Mouse (Mus musculus) midbrain, embryonic 12.5 days (tissue): Measurements from ENCODE around the gene Gm10337. TPM values are rescaled to one million over a fixed set of nuclear protein-coding genes. Genes with fewer than 3 reads are reported as not detected.
A peak's percentile ranks its signal among the peaks of the same experiment; 100 is the strongest.

Source experiments
- ATAC-seq: fragments of 200-750 bp; cut with Nextera tagmentation; 2 replicates; pipeline ENCODE4 v1.8.0; 2017; ENCODE audit warnings: low read depth, moderate TSS enrichment, moderate library complexity; ENCODE audit not compliant: low FRiP score
- H3K27ac ChIP-seq: fragments of 300-500 bp; sonication (generic); replicated peaks from 2 replicates; pipeline ENCODE4 v1.5.1; 2016; ENCODE audit warnings: mild to moderate bottlenecking
- H3K27me3 ChIP-seq: fragments of 300-500 bp; sonication (generic); 2 replicates; pipeline ENCODE4 v1.6.1; 2016; ENCODE audit warnings: mild to moderate bottlenecking
- H3K36me3 ChIP-seq: fragments of 300-500 bp; sonication (generic); 2 replicates; pipeline ENCODE4 v1.6.1; 2016
- H3K4me1 ChIP-seq: fragments of 300-500 bp; sonication (generic); 2 replicates; pipeline ENCODE4 v1.6.1; 2016
- H3K4me2 ChIP-seq: fragments of 300-500 bp; sonication (generic); replicated peaks from 2 replicates; pipeline ENCODE4 v1.6.1; 2016; ENCODE audit warnings: mild to moderate bottlenecking, moderate library complexity
- H3K4me3 ChIP-seq: fragments of 300-500 bp; sonication (generic); 2 replicates; pipeline ENCODE4 v1.5.1; 2016; ENCODE audit warnings: mild to moderate bottlenecking
- H3K9ac ChIP-seq: fragments of 300-500 bp; sonication (generic); replicated peaks from 2 replicates; pipeline ENCODE4 v1.6.1; 2016; ENCODE audit warnings: mild to moderate bottlenecking, moderate library complexity
- H3K9me3 ChIP-seq: fragments of 300-500 bp; sonication (generic); 2 replicates; pipeline ENCODE4 v1.6.1; 2016; ENCODE audit warnings: mild to moderate bottlenecking
- WGBS: fragments of 180-500 bp; shearing (Covaris S2); methylation state at CpG from one replicate; pipeline ENCODE4 v1.1.7; 2016; 5-methylcytosine and 5-hydroxymethylcytosine counted together
- polyA plus RNA-seq: library from polyadenylated mRNA; unstranded; fragments of >200 nt; fragmentation: Nextera tagmentation; extraction: Ambion mirVana; gene quantifications from 2 replicates; pipeline ENCODE4 v1.2.1, GENCODE M21; 2016

Gm10337 gene
- polyA plus RNA-seq, 1 experiment from 2014 or later = 4.6 TPM

- Histone ChIP-seq H3K9me3 (no peaks in the 10 kb centered on the region), H3K4me3 (peak overlapping the region; percentile 54), H3K4me1 (peaks cover 58% of the 10 kb centered on the region), H3K27ac (peak overlapping the region; percentile 92), H3K4me2 (peak overlapping the region; percentile 71), H3K27me3 (no peaks in the 10 kb centered on the region), H3K9ac (peak overlapping the region; percentile 67), H3K36me3 (peaks cover 9% of the 10 kb centered on the region; the same call in 1 of the 2 replicates)
- 4% methylated on average over 34 of the region's 34 CpGs for WGBS
- ATAC-seq = peak; percentile 95
Observed at GRCm38 (mm10) chr15:102510590-102511284, 7.2 kb downstream of the Gm10337 start.

- no peaks in the 10 kb centered on the region for H3K27me3 ChIP-seq
- 9% methylated on average over 6 of the region's 6 CpGs for WGBS
- peaks cover 9% of the 10 kb centered on the region; the same call in 1 of the 2 replicates for H3K36me3 ChIP-seq
- peak overlapping the region; percentile 92 for H3K27ac ChIP-seq
- H3K4me1 ChIP-seq = peaks cover 63% of the 10 kb centered on the region
- 0 out of 2 replicates have a peak overlapping the region, but pooled peaks have one; percentile 54 for H3K4me3 ChIP-seq
- H3K9ac ChIP-seq = peak overlapping the region; percentile 41; the same call in 1 of the 2 replicates
- H3K4me2 ChIP-seq = peak overlapping the region; percentile 71
- 0 out of 2 replicates have a peak, but pooled peaks have one; percentile 10 for ATAC-seq
- H3K9me3 ChIP-seq = no peaks in the 10 kb centered on the region
Observed at GRCm38 (mm10) chr15:102511285-102511833, 7.8 kb downstream of the Gm10337 start.

- H3K36me3 ChIP-seq = peaks cover 7% of the 10 kb centered on the region; the same call in 1 of the 2 replicates
- H3K27me3 ChIP-seq = no peaks in the 10 kb centered on the region
- 30% methylated on average over 5 of the region's 5 CpGs for WGBS
- H3K27ac ChIP-seq = peak overlapping the region; percentile 92
- H3K4me2 ChIP-seq = peak overlapping the region; percentile 71
- no peak for ATAC-seq
- H3K4me1 ChIP-seq = peaks cover 63% of the 10 kb centered on the region
- H3K9ac ChIP-seq = peak overlapping the region; percentile 41
- no peak overlapping the region for H3K4me3 ChIP-seq
- H3K9me3 ChIP-seq = no peaks in the 10 kb centered on the region
Observed at GRCm38 (mm10) chr15:102512010-102512409, 8.5 kb downstream of the Gm10337 start.

GRCm38 (mm10) chr15:102512471-102512870 lies 8.9 kb downstream of the Gm10337 start:
- H3K4me1 ChIP-seq = peaks cover 63% of the 10 kb centered on the region

GRCm38 (mm10) chr15:102513004-102513403 lies 9.5 kb downstream of the Gm10337 start:
- 74% methylated on average over 3 of the region's 3 CpGs for WGBS
- H3K9ac ChIP-seq = peak overlapping the region; percentile 41; the same call in 1 of the 2 replicates
- no peaks in the 10 kb centered on the region for H3K27me3 ChIP-seq
- no peak overlapping the region for H3K4me3 ChIP-seq
- H3K4me1 ChIP-seq = peaks cover 63% of the 10 kb centered on the region
- peak overlapping the region; percentile 92 for H3K27ac ChIP-seq
- ATAC-seq = no peak
- H3K9me3 ChIP-seq = no peaks in the 10 kb centered on the region
- H3K36me3 ChIP-seq = no peaks in the 10 kb centered on the region; the same call in 1 of the 2 replicates
- peak overlapping the region; percentile 71 for H3K4me2 ChIP-seq

More at GRCm38 (mm10) chr15:102512471-102512870, 8.9 kb downstream of the Gm10337 start:
- Histone ChIP-seq H3K27me3 (no peaks in the 10 kb centered on the region), H3K4me2 (peak overlapping the region; percentile 71), H3K9me3 (no peaks in the 10 kb centered on the region), H3K36me3 (peaks cover 4% of the 10 kb centered on the region; the same call in 1 of the 2 replicates), H3K27ac (peak overlapping the region; percentile 92), H3K9ac (peak overlapping the region; percentile 41; the same call in 1 of the 2 replicates), H3K4me3 (no peak overlapping the region)
- no peak for ATAC-seq

GRCm38 (mm10) chr15:102515261-102515660 lies 11.7 kb downstream of the Gm10337 start:
- peak overlapping the region; percentile 71 for H3K4me3 ChIP-seq

GRCm38 (mm10) chr15:102515791-102516190 lies 12.3 kb downstream of the Gm10337 start:
- no peaks in the 10 kb centered on the region for H3K9me3 ChIP-seq
- H3K27ac ChIP-seq = peak overlapping the region; percentile 91
- WGBS = 41% methylated on average over 4 of the region's 4 CpGs
- peaks cover 61% of the 10 kb centered on the region for H3K4me1 ChIP-seq
- peak overlapping the region; percentile 79 for H3K9ac ChIP-seq
- peaks cover 3% of the 10 kb centered on the region; the same call in 1 of the 2 replicates for H3K36me3 ChIP-seq
- H3K4me2 ChIP-seq = peak overlapping the region; percentile 92
- H3K27me3 ChIP-seq = no peaks in the 10 kb centered on the region
- ATAC-seq = no peak
- peak overlapping the region; percentile 71 for H3K4me3 ChIP-seq

More at GRCm38 (mm10) chr15:102515261-102515660, 11.7 kb downstream of the Gm10337 start:
- no peaks in the 10 kb centered on the region for H3K9me3 ChIP-seq
- peak overlapping the region; percentile 92 for H3K4me2 ChIP-seq
- no peak overlapping the region for H3K9ac ChIP-seq
- ATAC-seq = no peak
- 90% methylated on average over 2 of the region's 2 CpGs for WGBS
- peaks cover 63% of the 10 kb centered on the region for H3K4me1 ChIP-seq
- H3K36me3 ChIP-seq = no peaks in the 10 kb centered on the region
- no peak overlapping the region for H3K27ac ChIP-seq
- no peaks in the 10 kb centered on the region for H3K27me3 ChIP-seq

GRCm38 (mm10) chr15:102516293-102516692 lies 12.8 kb downstream of the Gm10337 start:
- Histone ChIP-seq H3K27ac (peak overlapping the region; percentile 91), H3K4me2 (peak overlapping the region; percentile 92), H3K27me3 (no peaks in the 10 kb centered on the region), H3K9ac (peak overlapping the region; percentile 79), H3K36me3 (peaks cover 8% of the 10 kb centered on the region), H3K9me3 (no peaks in the 10 kb centered on the region), H3K4me1 (peaks cover 56% of the 10 kb centered on the region), H3K4me3 (peak overlapping the region; percentile 71)
- under 1% methylated on average over 12 of the region's 12 CpGs for WGBS
- ATAC-seq = no peak; the same call in 1 of the 2 replicates

- peak; percentile 25 for ATAC-seq
- H3K9me3 ChIP-seq = no peaks in the 10 kb centered on the region
- WGBS = under 1% methylated on average over 43 of the region's 43 CpGs
- H3K36me3 ChIP-seq = peaks cover 14% of the 10 kb centered on the region
- peak within 1 kb of the TSS; percentile 79 for H3K9ac ChIP-seq
- H3K27ac ChIP-seq = peak within 1 kb of the TSS; percentile 97
- no peaks in the 10 kb centered on the region for H3K27me3 ChIP-seq
- H3K4me1 ChIP-seq = peaks cover 50% of the 10 kb centered on the region
- peak within 1 kb of the TSS; percentile 92 for H3K4me2 ChIP-seq
- H3K4me3 ChIP-seq = peak within 1 kb of the TSS; percentile 71
Observed at GRCm38 (mm10) chr15:102516728-102517404, 13.3 kb downstream of the Gm10337 start, which contains the start of gene Map3k12. TSS of gene Map3k12 (minus strand) at chr15:102517064.

GRCm38 (mm10) chr15:102517631-102517975 lies 14.1 kb downstream of the Gm10337 start:
- no peak for ATAC-seq
- H3K36me3 ChIP-seq = peaks cover 21% of the 10 kb centered on the region
- 0% methylated on average over 10 of the region's 10 CpGs for WGBS
- H3K9me3 ChIP-seq = no peaks in the 10 kb centered on the region
- H3K4me2 ChIP-seq = peak overlapping the region; percentile 92
- peaks cover 43% of the 10 kb centered on the region for H3K4me1 ChIP-seq
- no peaks in the 10 kb centered on the region for H3K27me3 ChIP-seq
- H3K4me3 ChIP-seq = peak overlapping the region; percentile 71
- H3K27ac ChIP-seq = peak overlapping the region; percentile 91
- peak overlapping the region; percentile 79 for H3K9ac ChIP-seq

GRCm38 (mm10) chr15:102517976-102518858 lies 14.7 kb downstream of the Gm10337 start, which contains the start of gene Tarbp2:
TSS of gene Tarbp2 (plus strand) at chr15:102518192.
- H3K27ac ChIP-seq = peak within 1 kb of the TSS; percentile 97
- peak within 1 kb of the TSS; percentile 92 for H3K4me2 ChIP-seq
- peak; percentile 89 for ATAC-seq
- no peaks in the 10 kb centered on the region for H3K27me3 ChIP-seq
- no peaks in the 10 kb centered on the region for H3K9me3 ChIP-seq
- peaks cover 25% of the 10 kb centered on the region for H3K36me3 ChIP-seq
- peak within 1 kb of the TSS; percentile 79 for H3K9ac ChIP-seq
- H3K4me3 ChIP-seq = peak within 1 kb of the TSS; percentile 71
- peaks cover 37% of the 10 kb centered on the region for H3K4me1 ChIP-seq
- WGBS = under 1% methylated on average over 60 of the region's 60 CpGs
